Mouse (Mus musculus) R1 (cell line): ENCODE measurements around the gene Scamp4.

ENCODE experiments used
- DNase-seq: peaks from one replicate; pipeline ENCODE4 v3.0.0-alpha.2; 2018; ENCODE audit warnings: low read depth, low spot score

The Scamp4 gene

GRCm38 (mm10) chr10:80602698-80603325 is at the start of gene Scamp4, which contains the start of gene Adat3:
TSS of gene Scamp4 (plus strand) at chr10:80602872.
TSS of gene Adat3 (plus strand) at chr10:80602880.
- DNase-seq: peak; percentile 97

GRCm38 (mm10) chr10:80553575-80553974 is 49.1 kb upstream of the Scamp4 start:
- no peak for DNase-seq

GRCm38 (mm10) chr10:80553997-80554396 is 48.7 kb upstream of the Scamp4 start:
- DNase-seq: no peak

- DNase-seq: peak; percentile 76
Measured at GRCm38 (mm10) chr10:80557346-80557965, 45.2 kb upstream of the Scamp4 start.

GRCm38 (mm10) chr10:80559431-80559830 is 43.2 kb upstream of the Scamp4 start:
- no peak for DNase-seq

- DNase-seq: no peak
Measured at GRCm38 (mm10) chr10:80560621-80561020, 42.1 kb upstream of the Scamp4 start.

- DNase-seq: peak; percentile 96
Measured at GRCm38 (mm10) chr10:80561116-80561944, 41.3 kb upstream of the Scamp4 start, which contains the start of gene Rexo1. TSS of gene Rexo1 (minus strand) at chr10:80561560.

GRCm38 (mm10) chr10:80566375-80567092 is 36.1 kb upstream of the Scamp4 start:
- peak; percentile 87 for DNase-seq

- DNase-seq: no peak
Measured at GRCm38 (mm10) chr10:80568876-80569275, 33.8 kb upstream of the Scamp4 start.

GRCm38 (mm10) chr10:80569664-80570066 is 33.0 kb upstream of the Scamp4 start:
- DNase-seq: peak; percentile 92

- DNase-seq: no peak
Measured at GRCm38 (mm10) chr10:80570419-80570818, 32.3 kb upstream of the Scamp4 start.

GRCm38 (mm10) chr10:80570871-80571836 is 31.5 kb upstream of the Scamp4 start:
- DNase-seq: peak; percentile 64

- DNase-seq: no peak
Measured at GRCm38 (mm10) chr10:80572477-80572876, 30.2 kb upstream of the Scamp4 start.

- peak; percentile 50 for DNase-seq
Measured at GRCm38 (mm10) chr10:80573944-80574343, 28.7 kb upstream of the Scamp4 start.

GRCm38 (mm10) chr10:80574896-80575295 is 27.8 kb upstream of the Scamp4 start:
- no peak for DNase-seq

GRCm38 (mm10) chr10:80575925-80576324 is 26.7 kb upstream of the Scamp4 start:
- no peak for DNase-seq

GRCm38 (mm10) chr10:80576351-80577194 is 26.1 kb upstream of the Scamp4 start:
- peak; percentile 71 for DNase-seq

GRCm38 (mm10) chr10:80577195-80578130 is 25.2 kb upstream of the Scamp4 start, which contains the start of gene Klf16:
TSS of gene Klf16 (minus strand) at chr10:80577321.
- peak; percentile 97 for DNase-seq
